Mouse (Mus musculus): ENCODE data around the gene Lbr.

Lbr gene

DNA sequence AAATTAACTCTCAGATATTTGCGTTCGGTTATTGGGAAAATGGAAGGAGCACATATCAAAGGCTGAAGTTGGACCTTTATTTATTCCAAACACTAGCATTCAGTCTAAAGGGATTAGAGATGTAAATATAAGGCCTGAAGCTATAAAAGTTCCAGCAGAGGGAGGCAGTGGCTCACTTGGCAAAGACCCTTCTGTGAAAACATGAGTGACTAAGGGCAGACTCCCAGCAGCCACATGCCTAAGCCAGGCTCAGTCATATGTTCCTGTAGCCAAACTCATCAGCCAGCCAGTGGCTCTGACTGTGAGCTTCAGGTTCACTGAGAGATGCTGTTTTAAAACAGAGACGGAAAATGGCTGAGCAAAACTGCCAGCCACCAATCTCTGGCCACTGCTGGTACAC, 71.0 kb downstream of the Lbr start:
- no peak for DNase-seq (ENCODE audit: low spot score)

DNA sequence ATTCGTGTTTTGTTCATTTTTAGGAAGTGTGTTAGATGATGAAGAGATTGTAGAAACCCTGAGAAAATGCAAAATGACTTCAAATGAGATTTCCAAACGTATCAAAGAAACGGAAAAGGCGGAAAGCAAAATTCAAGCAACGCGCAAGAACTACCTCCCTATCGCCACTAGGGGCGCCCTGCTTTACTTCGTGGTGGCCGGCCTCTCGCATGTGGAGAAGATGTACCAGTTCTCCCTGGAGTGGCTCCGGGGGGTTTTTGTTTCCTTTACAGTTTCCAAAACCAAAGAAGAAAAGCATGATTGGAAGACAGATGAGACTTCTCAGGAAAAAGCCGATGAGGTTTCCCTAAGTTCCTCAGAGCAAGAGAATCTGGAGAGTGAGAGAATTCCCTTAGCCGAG, 73.5 kb downstream of the Lbr start:
- no peak for DNase-seq (ENCODE audit: low spot score)

All from urinary bladder, postnatal 10 days (tissue).